Mouse (Mus musculus): ENCODE results near the gene Mon1a.

- TF ChIP-seq GATA1 (IDR thresholded peaks at IDR 0.05; ENCODE audit: low read length) (no peak), TAL1 (IDR thresholded peaks at IDR 0.05; ENCODE audit: low read length) (no peak)
Measured at GRCm38 (mm10) chr9:107858343-107858742, 29.6 kb upstream of the Mon1a start.
